ENCODE assay signal across 20 mouse cellular contexts in genomic region chr16:49818146-49818545, GRCm38 (mm10). TPM values are rescaled to one million over a fixed set of nuclear protein-coding genes. Genes with fewer than 3 reads are reported as not detected.
A peak's percentile ranks its signal among the peaks of the same experiment; 100 is the strongest.
DNase-seq lines count a peak whose midpoint lies in the region; ATAC-seq and TF ChIP-seq lines count a peak whose summit lies in the region.
"Had no signal": no experiment of that assay in that cellular context is flagged by ENCODE, and none has a peak within 500 bp of the region (broad histone marks: within the 10 kb centered on the region; RNA-seq: fewer than 3 reads in every experiment).

No protein-coding gene starts in this region.

- peak overlapping the region; percentile 58 for H3K9ac ChIP-seq in CH12.LX (ENCODE audit: insufficient read depth, low read depth)
- peak overlapping the region; percentile 18; the same call in 1 of the 2 replicates for H3K9ac ChIP-seq in liver, embryonic 12.5 days
- H3K9ac ChIP-seq in liver, embryonic 16.5 days (ENCODE audit: low read depth, low read length): no peak overlapping the region
- H3K9ac ChIP-seq in midbrain, embryonic 15.5 days: no peak overlapping the region
- H3K9ac ChIP-seq: forebrain, embryonic 15.5 days; hindbrain, embryonic 13.5 days had no signal

- H3K4me1 ChIP-seq in CH12.LX (ENCODE audit: control insufficient read depth in 1 of 2, insufficient read depth in 2 of 2): peaks cover 12 to 53% of the 10 kb centered on the region in 2 experiments
- peaks cover 30% of the 10 kb centered on the region for H3K4me1 ChIP-seq in liver, embryonic 12.5 days
- H3K4me1 ChIP-seq in liver, embryonic 16.5 days (ENCODE audit: control insufficient read depth, low read depth, low read length): peaks cover 18% of the 10 kb centered on the region
- no peaks in the 10 kb centered on the region for H3K4me1 ChIP-seq in midbrain, embryonic 15.5 days
- H3K4me1 ChIP-seq: heart, embryonic 10.5 days; hindbrain, embryonic 13.5 days had no signal

- H3K79me2 ChIP-seq in CH12.LX (replicated peaks; ENCODE audit: control insufficient read depth, extremely low read depth, insufficient read depth, poor library complexity, severe bottlenecking): no peaks in the 10 kb centered on the region

- TF ChIP-seq CTCF in CH12.LX (conservative IDR thresholded peaks at IDR 0.05 in 1 of 2, IDR thresholded peaks at IDR 0.05 in 1 of 2; ENCODE audit: low read depth in 2 of 2, low read length in 2 of 2): no peak

- no peak overlapping the region for H3K4me3 ChIP-seq in CH12.LX (replicated peaks in 1 of 3; ENCODE audit: low read depth in 2 of 3, low read length in 2 of 3, poor library complexity in 1 of 3)
- H3K4me3 ChIP-seq in liver, embryonic 12.5 days: no peak overlapping the region
- no peak overlapping the region for H3K4me3 ChIP-seq in liver, embryonic 16.5 days (ENCODE audit: low read depth, low read length)
- H3K4me3 ChIP-seq in midbrain, embryonic 15.5 days: no peak overlapping the region
- H3K4me3 ChIP-seq: embryonic facial prominence, embryonic 10.5 days; forebrain, embryonic 15.5 days; heart, embryonic 10.5 days; hindbrain, embryonic 13.5 days had no signal

- no peak for TF ChIP-seq POLR2A in CH12.LX (IDR thresholded peaks at IDR 0.05; ENCODE audit: low read depth, low read length)

- peak; percentile 6 for ATAC-seq in CD4-positive, CD25-positive, alpha-beta regulatory T cell, adult 4 months
- peak; percentile 45; the same call in 1 of the 2 replicates for ATAC-seq in liver, embryonic 12.5 days
- no peak for ATAC-seq in liver, embryonic 16.5 days (ENCODE audit: low read depth)
- no peak for ATAC-seq in activated CD4-positive, CD25-positive, alpha-beta regulatory T cell, adult 4 months
- no peak for ATAC-seq in midbrain, embryonic 15.5 days (replicated peaks)
- ATAC-seq: forebrain, embryonic 15.5 days; Patski had no signal

- peak overlapping the region; percentile 29; the same call in 1 of the 2 replicates for H3K4me2 ChIP-seq in CH12.LX (ENCODE audit: insufficient read depth, low read depth, poor library complexity, severe bottlenecking)
- H3K4me2 ChIP-seq in liver, embryonic 12.5 days: peak overlapping the region; percentile 61
- H3K4me2 ChIP-seq in liver, embryonic 16.5 days (ENCODE audit: low read depth, low read length): 0 out of 2 replicates have a peak overlapping the region, but pooled peaks have one; percentile 0
- H3K4me2 ChIP-seq in midbrain, embryonic 15.5 days: no peak overlapping the region
- H3K4me2 ChIP-seq: forebrain, embryonic 15.5 days; hindbrain, embryonic 13.5 days had no signal

- H3K27ac ChIP-seq in CH12.LX (ENCODE audit: insufficient read depth, low read depth): no peak overlapping the region
- H3K27ac ChIP-seq in liver, embryonic 12.5 days: peak overlapping the region; percentile 57
- H3K27ac ChIP-seq in liver, embryonic 16.5 days (ENCODE audit: low read length): peak overlapping the region; percentile 2
- no peak overlapping the region for H3K27ac ChIP-seq in midbrain, embryonic 15.5 days
- H3K27ac ChIP-seq: embryonic facial prominence, embryonic 10.5 days; forebrain, embryonic 15.5 days; heart, embryonic 10.5 days; hindbrain, embryonic 13.5 days had no signal

- no peaks in the 10 kb centered on the region for H3K27me3 ChIP-seq in CH12.LX (replicated peaks)
- no peaks in the 10 kb centered on the region for H3K27me3 ChIP-seq in liver, embryonic 12.5 days (replicated peaks)
- H3K27me3 ChIP-seq in liver, embryonic 16.5 days (ENCODE audit: control insufficient read depth, insufficient read depth, low read depth, low read length): no peaks in the 10 kb centered on the region
- H3K27me3 ChIP-seq in midbrain, embryonic 15.5 days (replicated peaks): no peaks in the 10 kb centered on the region
- H3K27me3 ChIP-seq: forebrain, embryonic 15.5 days; hindbrain, embryonic 13.5 days had no signal

- dilution Hi-C loops in CH12.LX (cut with MboI; ENCODE audit: extremely low pct_ligation_motif_present, extremely low pct_unique_long_range_greater_than_20kb, low sequenced_read_pairs): no loop called here

- in situ Hi-C loops in CH12.LX (cut with MboI; ENCODE audit: low pct_ligation_motif_present, low pct_unique_long_range_greater_than_20kb, low sequenced_read_pairs): no loop called here

- no peak for DNase-seq in CH12.LX (ENCODE audit: extremely low read depth)
- DNase-seq in heart, adult 11 months: no peak
- no peak for DNase-seq in adrenal gland, adult 18-20 months (ENCODE audit: low spot score in 2 of 2)
- DNase-seq: adrenal gland, adult 8-10 months; adrenal gland, postnatal 36 days; cerebellum, adult 2 months; cerebellum, postnatal 10 days; gastrocnemius, postnatal 36 days; heart, postnatal 10 days; heart, postnatal 4 days had no signal

- WGBS in liver, embryonic 12.5 days (ENCODE audit: insufficient replicate concordance): 39% methylated on average over 5 of the region's 5 CpGs
- WGBS in liver, embryonic 16.5 days (ENCODE audit: insufficient replicate concordance): 28% methylated on average over 5 of the region's 5 CpGs
- 85% methylated on average over 5 of the region's 5 CpGs for WGBS in midbrain, embryonic 15.5 days

- TF ChIP-seq EP300 in CH12.LX (IDR thresholded peaks at IDR 0.05; ENCODE audit: low read length): no peak

- no peak for TF ChIP-seq RAD21 in CH12.LX (IDR thresholded peaks at IDR 0.05; ENCODE audit: low read depth, low read length)

- H3K9me3 ChIP-seq in CH12.LX (replicated peaks; ENCODE audit: low read length): peaks cover 6% of the 10 kb centered on the region
- H3K9me3 ChIP-seq in liver, embryonic 12.5 days (replicated peaks): no peaks in the 10 kb centered on the region
- no peaks in the 10 kb centered on the region for H3K9me3 ChIP-seq in liver, embryonic 16.5 days (replicated peaks; ENCODE audit: control insufficient read depth, low read length)
- H3K9me3 ChIP-seq in midbrain, embryonic 15.5 days: no peaks in the 10 kb centered on the region
- H3K9me3 ChIP-seq: embryonic facial prominence, embryonic 10.5 days; forebrain, embryonic 15.5 days; heart, embryonic 10.5 days; hindbrain, embryonic 13.5 days had no signal

- no peaks in the 10 kb centered on the region for H3K36me3 ChIP-seq in CH12.LX (replicated peaks in 1 of 2; ENCODE audit: control insufficient read depth in 1 of 2, insufficient read depth in 1 of 2, low read length in 1 of 2)
- no peaks in the 10 kb centered on the region for H3K36me3 ChIP-seq in liver, embryonic 12.5 days
- H3K36me3 ChIP-seq in liver, embryonic 16.5 days (ENCODE audit: control insufficient read depth, insufficient read depth): no peaks in the 10 kb centered on the region
- H3K36me3 ChIP-seq in midbrain, embryonic 15.5 days (replicated peaks): no peaks in the 10 kb centered on the region
- H3K36me3 ChIP-seq: embryonic facial prominence, embryonic 10.5 days; forebrain, embryonic 15.5 days; heart, embryonic 10.5 days; hindbrain, embryonic 13.5 days had no signal

TF ChIP-seq in CH12.LX, 34 proteins besides CTCF, POLR2A, EP300 and RAD21:
- TF ChIP-seq MXI1 (IDR thresholded peaks at IDR 0.05; ENCODE audit: low read depth, low read length): no peak
- TF ChIP-seq JUN (IDR thresholded peaks at IDR 0.05; ENCODE audit: insufficient read depth, low read depth, low read length): no peak
- no peak for TF ChIP-seq ZC3H11A (IDR thresholded peaks at IDR 0.05; ENCODE audit: low read depth, low read length)
- TF ChIP-seq ELF1 (IDR thresholded peaks at IDR 0.05; ENCODE audit: low read depth, low read length): no peak
- TF ChIP-seq TBP (conservative IDR thresholded peaks at IDR 0.05; ENCODE audit: low read depth, low read length): no peak
TF ChIP-seq in CH12.LX: peak in this region for 0.

RNA-seq across cellular contexts. Expression of gene Cd47, which starts 17.8 kb away (rescaled TPM):
- 100 to 1,000 TPM; 184 to 254 TPM for polyA plus RNA-seq in CD4-positive, CD25-positive, alpha-beta regulatory T cell, adult 4 months (2017; shearing (Covaris generic))
- 111 and 142 TPM in 2 replicates for total RNA-seq in CH12.LX (2012; rRNA removed)
- total RNA-seq in CH12.LX (2014; rRNA removed): 277 and 278 TPM in 2 replicates
- polyA plus RNA-seq in CH12.LX (2012; ENCODE audit: insufficient read length, low read depth): 102 and 109 TPM in 2 replicates
- polyA plus RNA-seq in liver, embryonic 12.5 days (2016; fragmentation: Nextera tagmentation; extraction: Ambion mirVana): 308 and 327 TPM in 2 replicates
- 286 and 291 TPM in 2 replicates for polyA plus RNA-seq in liver, embryonic 16.5 days (2015; fragmentation: Nextera tagmentation; extraction: Ambion mirVana)
- 100 to 1,000 TPM; 296 to 343 TPM for polyA plus RNA-seq in activated CD4-positive, CD25-positive, alpha-beta regulatory T cell, adult 4 months (2017; shearing (Covaris generic))
- total RNA-seq in adrenal gland, adult 18-20 months (2021): 100 to 1,000 TPM in 1 of 2 experiments, 10 to 100 TPM in 1; 87.8 to 195 TPM
- 131 and 134 TPM in 2 replicates for polyA plus RNA-seq in midbrain, embryonic 15.5 days (2015; fragmentation: Nextera tagmentation; extraction: Ambion mirVana)

Comparison
In these comparisons a context has a peak if more than half of its experiments do, and no peak if none do; other contexts are left out.
1. ATAC-seq: peak in CD4-positive, CD25-positive, alpha-beta regulatory T cell, adult 4 months (single experiment) and liver, embryonic 12.5 days (single experiment); none in liver, embryonic 16.5 days (single experiment), activated CD4-positive, CD25-positive, alpha-beta regulatory T cell, adult 4 months (single experiment) and midbrain, embryonic 15.5 days (single experiment).
2. H3K9ac ChIP-seq: peak in CH12.LX (single experiment) and liver, embryonic 12.5 days (single experiment); none in liver, embryonic 16.5 days (single experiment) and midbrain, embryonic 15.5 days (single experiment).
3. H3K27ac ChIP-seq: peak in liver, embryonic 12.5 days (single experiment) and liver, embryonic 16.5 days (single experiment); none in CH12.LX (single experiment) and midbrain, embryonic 15.5 days (single experiment).